Mouse (Mus musculus) hindbrain, embryonic 16.5 days (tissue): ENCODE measurements around the gene Creb3l4. TPM values are rescaled to one million over a fixed set of nuclear protein-coding genes. Genes with fewer than 3 reads are reported as not detected.

Experiments used
- ATAC-seq: fragments of 200-750 bp; cut with Nextera tagmentation; 2 replicates; pipeline ENCODE4 v1.8.0; 2017; ENCODE audit warnings: moderate TSS enrichment, moderate library complexity
- H3K27ac ChIP-seq: fragments of 300-500 bp; sonication (generic); 2 replicates; pipeline ENCODE4 v1.5.1; 2014; ENCODE audit warnings: low read depth, mild to moderate bottlenecking, control low read depth, low read length, moderate library complexity
- H3K27me3 ChIP-seq: fragments of 300-500 bp; sonication (generic); replicated peaks from 2 replicates; pipeline ENCODE4 v1.6.1; 2014; ENCODE audit warnings: low read length; ENCODE audit not compliant: control insufficient read depth, insufficient read depth
- H3K36me3 ChIP-seq: fragments of 300-500 bp; sonication (generic); 2 replicates; pipeline ENCODE4 v1.6.1; 2014; ENCODE audit warnings: mild to moderate bottlenecking, low read length, moderate library complexity, mixed read lengths; ENCODE audit not compliant: control insufficient read depth, insufficient read depth
- H3K4me1 ChIP-seq: fragments of 300-500 bp; sonication (generic); 2 replicates; pipeline ENCODE4 v1.6.1; 2014; ENCODE audit warnings: low read depth, low read length; ENCODE audit not compliant: control insufficient read depth, insufficient read depth
- H3K4me2 ChIP-seq: fragments of 300-500 bp; sonication (generic); 2 replicates; pipeline ENCODE4 v1.6.1; 2014; ENCODE audit warnings: mild to moderate bottlenecking, low read length, control low read depth, moderate library complexity
- H3K4me3 ChIP-seq: fragments of 300-500 bp; sonication (generic); 2 replicates; pipeline ENCODE4 v1.5.1; 2014; ENCODE audit warnings: mild to moderate bottlenecking, low read length, control low read depth, moderate library complexity
- H3K9ac ChIP-seq: fragments of 300-500 bp; sonication (generic); 2 replicates; pipeline ENCODE4 v1.6.1; 2014; ENCODE audit warnings: low read depth, mild to moderate bottlenecking, control low read depth, low read length, moderate library complexity
- H3K9me3 ChIP-seq: fragments of 300-500 bp; sonication (generic); 2 replicates; pipeline ENCODE4 v1.6.1; 2014; ENCODE audit warnings: mild to moderate bottlenecking, low read length, moderate library complexity; ENCODE audit not compliant: control insufficient read depth
- WGBS: fragments of 180-500 bp; shearing (Covaris S2); extraction: QIAGEN DNeasy Blood & Tissue Kit; methylation state at CpG from one replicate; pipeline ENCODE4 v1.1.7; 2014; 5-methylcytosine and 5-hydroxymethylcytosine counted together
- polyA plus RNA-seq: library from polyadenylated mRNA; unstranded; fragments of >200 nt; fragmentation: Nextera tagmentation; extraction: Ambion mirVana; gene quantifications from 2 replicates; pipeline ENCODE4 v1.2.1, GENCODE M21; 2015

Creb3l4 gene
- polyA plus RNA-seq, 1 experiment from 2014 or later, result 2.2 TPM

- Histone ChIP-seq H3K9ac (no peak overlapping the region), H3K36me3 (peaks cover 22% of the 10 kb centered on the region), H3K9me3 (no peaks in the 10 kb centered on the region), H3K4me2 (no peak overlapping the region), H3K27me3 (no peaks in the 10 kb centered on the region), H3K27ac (no peak overlapping the region), H3K4me1 (no peaks in the 10 kb centered on the region), H3K4me3 (no peak overlapping the region)
- 95% methylated on average over 10 of the region's 10 CpGs for WGBS
- no peak for ATAC-seq
Measured at GRCm38 (mm10) chr3:90278211-90278610, 34.9 kb upstream of the Creb3l4 start.

GRCm38 (mm10) chr3:90277793-90278192 lies 34.5 kb upstream of the Creb3l4 start:
- Histone ChIP-seq H3K4me2 (no peak overlapping the region), H3K4me1 (no peaks in the 10 kb centered on the region), H3K4me3 (no peak overlapping the region), H3K9me3 (no peaks in the 10 kb centered on the region), H3K27ac (no peak overlapping the region), H3K27me3 (no peaks in the 10 kb centered on the region), H3K36me3 (peaks cover 23% of the 10 kb centered on the region), H3K9ac (no peak overlapping the region)
- WGBS, result 91% methylated on average over 9 of the region's 9 CpGs
- ATAC-seq, result no peak

DNA sequence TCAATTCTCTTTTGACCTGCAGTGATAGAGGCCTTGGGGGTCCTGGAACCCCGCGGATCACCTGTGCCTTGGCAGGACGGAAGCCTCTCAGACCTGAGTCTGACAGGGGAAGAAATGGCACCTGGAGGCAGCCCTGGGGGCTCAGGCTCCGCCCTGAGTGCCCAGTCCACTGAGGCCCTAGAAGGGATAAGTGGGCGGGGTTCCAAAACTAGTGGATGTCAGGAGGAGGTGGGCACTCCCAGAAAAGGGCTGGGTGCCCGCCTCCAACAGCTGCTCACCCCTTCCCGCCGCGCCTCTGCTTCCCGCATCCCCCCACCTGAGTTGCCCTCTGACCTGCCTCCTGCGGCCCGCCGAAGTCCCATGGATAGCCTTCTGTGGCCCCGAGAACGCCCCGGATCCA lies 33.5 kb upstream of the Creb3l4 start:
- H3K4me2 ChIP-seq, result no peak overlapping the region
- WGBS, result 51% methylated on average over 15 of the region's 16 CpGs
- no peaks in the 10 kb centered on the region for H3K9me3 ChIP-seq
- peaks cover 30% of the 10 kb centered on the region for H3K36me3 ChIP-seq
- H3K27ac ChIP-seq, result no peak overlapping the region
- no peak overlapping the region for H3K9ac ChIP-seq
- no peak overlapping the region for H3K4me3 ChIP-seq
- H3K4me1 ChIP-seq, result no peaks in the 10 kb centered on the region
- no peaks in the 10 kb centered on the region for H3K27me3 ChIP-seq
- no peak for ATAC-seq

DNA sequence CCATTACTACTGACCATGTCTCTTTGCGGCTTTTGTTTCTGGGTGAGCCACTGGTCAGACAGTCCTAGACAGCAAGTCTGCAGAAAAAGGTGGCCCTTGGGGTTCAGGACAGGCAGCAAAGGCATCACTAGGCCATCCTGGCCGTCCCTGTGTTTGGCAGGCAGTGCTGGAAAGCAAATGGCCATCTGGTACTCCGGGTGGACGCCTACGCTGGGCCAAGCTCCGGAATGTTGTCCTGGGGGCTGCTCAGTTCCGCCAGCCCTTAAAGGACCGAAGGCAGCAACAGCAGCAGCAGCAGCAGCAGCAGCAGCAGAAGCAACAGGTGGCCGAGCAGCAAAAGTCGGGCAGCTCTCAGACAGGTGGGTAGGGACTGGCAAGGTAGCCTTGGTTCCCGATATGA lies 32.0 kb upstream of the Creb3l4 start:
- Histone ChIP-seq H3K27ac (no peak overlapping the region), H3K27me3 (no peaks in the 10 kb centered on the region), H3K9me3 (no peaks in the 10 kb centered on the region), H3K9ac (no peak overlapping the region), H3K4me1 (no peaks in the 10 kb centered on the region), H3K36me3 (peaks cover 27% of the 10 kb centered on the region), H3K4me3 (no peak overlapping the region), H3K4me2 (no peak overlapping the region)
- WGBS, result 92% methylated on average over 11 of the region's 11 CpGs
- no peak for ATAC-seq

- no peak for ATAC-seq
- Histone ChIP-seq H3K36me3 (peaks cover 19% of the 10 kb centered on the region), H3K9ac (no peak overlapping the region)
Measured at GRCm38 (mm10) chr3:90273855-90274254, 30.5 kb upstream of the Creb3l4 start.

GRCm38 (mm10) chr3:90272170-90272569 lies 28.9 kb upstream of the Creb3l4 start:
- no peak overlapping the region for H3K4me3 ChIP-seq
- peaks cover 14% of the 10 kb centered on the region for H3K36me3 ChIP-seq
- no peak overlapping the region for H3K27ac ChIP-seq
- H3K9ac ChIP-seq, result no peak overlapping the region
- no peaks in the 10 kb centered on the region for H3K4me1 ChIP-seq
- ATAC-seq, result no peak
- H3K4me2 ChIP-seq, result no peak overlapping the region
- no peaks in the 10 kb centered on the region for H3K27me3 ChIP-seq
- no peaks in the 10 kb centered on the region for H3K9me3 ChIP-seq
- 75% methylated on average over 9 of the region's 9 CpGs for WGBS

More at GRCm38 (mm10) chr3:90273855-90274254, 30.5 kb upstream of the Creb3l4 start:
- H3K9me3 ChIP-seq, result no peaks in the 10 kb centered on the region
- H3K27ac ChIP-seq, result no peak overlapping the region
- 93% methylated on average over 22 of the region's 22 CpGs for WGBS
- no peak overlapping the region for H3K4me3 ChIP-seq
- no peak overlapping the region for H3K4me2 ChIP-seq
- no peaks in the 10 kb centered on the region for H3K4me1 ChIP-seq
- H3K27me3 ChIP-seq, result no peaks in the 10 kb centered on the region

DNA sequence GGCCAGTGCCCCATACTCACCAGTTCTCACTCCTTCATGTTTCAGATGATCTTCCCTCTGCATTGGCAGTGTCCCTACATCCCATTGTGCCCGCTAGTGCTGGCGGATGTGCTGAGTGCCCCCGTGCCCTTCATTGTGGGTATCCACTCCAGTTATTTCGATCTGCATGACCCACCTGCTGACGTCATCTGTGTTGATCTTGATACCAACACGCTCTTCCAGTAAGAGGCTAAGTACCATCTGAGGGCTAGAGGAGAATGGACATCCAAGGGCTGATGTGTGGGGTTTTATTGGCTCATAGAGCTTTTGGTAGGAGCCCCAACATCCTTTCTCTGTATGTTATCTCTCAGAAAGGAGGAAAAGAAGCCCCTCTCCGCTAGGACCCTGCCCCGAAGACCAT lies 27.5 kb upstream of the Creb3l4 start:
- no peak overlapping the region for H3K4me3 ChIP-seq
- no peaks in the 10 kb centered on the region for H3K27me3 ChIP-seq
- peaks cover 8% of the 10 kb centered on the region for H3K36me3 ChIP-seq
- WGBS, result 97% methylated on average over 8 of the region's 8 CpGs
- H3K9me3 ChIP-seq, result no peaks in the 10 kb centered on the region
- H3K27ac ChIP-seq, result no peak overlapping the region
- no peak for ATAC-seq
- no peak overlapping the region for H3K9ac ChIP-seq
- H3K4me1 ChIP-seq, result peaks cover 10% of the 10 kb centered on the region
- H3K4me2 ChIP-seq, result no peak overlapping the region

- ATAC-seq, result no peak
- Histone ChIP-seq H3K9ac (no peak overlapping the region), H3K4me3 (no peak overlapping the region), H3K9me3 (no peaks in the 10 kb centered on the region), H3K27ac (no peak overlapping the region), H3K27me3 (no peaks in the 10 kb centered on the region), H3K36me3 (peaks cover 7% of the 10 kb centered on the region), H3K4me2 (no peak overlapping the region), H3K4me1 (peaks cover 10% of the 10 kb centered on the region)
- 85% methylated on average over 16 of the region's 16 CpGs for WGBS
Measured at GRCm38 (mm10) chr3:90268971-90269370, 25.7 kb upstream of the Creb3l4 start.

DNA sequence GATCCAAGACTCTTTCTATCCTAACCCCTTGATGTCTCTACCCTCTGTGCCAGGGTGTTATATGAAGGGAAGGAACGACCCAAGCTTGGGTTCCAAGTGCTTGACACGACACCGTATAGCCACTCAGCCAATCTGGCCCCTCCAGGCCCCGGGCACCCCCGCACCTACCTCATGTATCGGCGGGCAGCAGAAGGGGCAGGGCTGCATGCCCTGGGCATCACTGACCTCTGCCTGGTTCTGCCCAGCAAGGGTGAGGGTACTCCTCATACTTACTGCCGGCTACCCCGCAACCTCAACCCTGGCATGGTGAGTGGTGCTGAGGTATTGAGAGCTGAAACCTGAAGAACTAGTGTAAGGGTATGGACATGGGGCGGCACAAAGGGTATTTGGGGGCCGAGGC lies 24.9 kb upstream of the Creb3l4 start:
- Histone ChIP-seq H3K4me1 (peaks cover 10% of the 10 kb centered on the region), H3K9me3 (no peaks in the 10 kb centered on the region), H3K4me3 (no peak overlapping the region), H3K27me3 (no peaks in the 10 kb centered on the region), H3K9ac (no peak overlapping the region), H3K27ac (no peak overlapping the region), H3K36me3 (peaks cover 14% of the 10 kb centered on the region), H3K4me2 (no peak overlapping the region)
- no peak for ATAC-seq
- 95% methylated on average over 11 of the region's 11 CpGs for WGBS
